Mouse (Mus musculus): ENCODE results near the gene Gm42715.

The Gm42715 gene

DNA sequence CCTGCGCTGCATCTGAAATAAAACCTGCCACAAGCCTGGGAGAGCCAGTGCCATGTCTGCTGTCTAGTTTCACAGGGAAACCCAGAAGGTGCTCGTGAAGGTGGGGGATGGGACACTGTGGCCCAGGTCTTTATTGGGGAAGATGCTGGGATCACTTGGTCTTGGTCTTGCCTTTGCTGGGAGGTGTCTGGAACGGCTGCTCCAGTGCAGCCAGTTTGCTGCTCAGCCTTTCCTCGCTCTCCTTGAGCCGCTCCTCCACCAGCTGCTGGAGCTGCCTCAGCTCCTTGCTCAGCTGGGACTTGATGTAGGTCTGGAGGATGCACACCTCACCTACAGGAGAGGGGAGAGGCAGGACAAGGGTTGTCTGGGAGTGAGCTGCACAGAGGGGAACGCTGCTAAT lies 63.9 kb downstream of the Gm42715 start:
- in situ Hi-C loops (cut with MboI; ENCODE audit: low sequenced_read_pairs) = no loop called here

DNA sequence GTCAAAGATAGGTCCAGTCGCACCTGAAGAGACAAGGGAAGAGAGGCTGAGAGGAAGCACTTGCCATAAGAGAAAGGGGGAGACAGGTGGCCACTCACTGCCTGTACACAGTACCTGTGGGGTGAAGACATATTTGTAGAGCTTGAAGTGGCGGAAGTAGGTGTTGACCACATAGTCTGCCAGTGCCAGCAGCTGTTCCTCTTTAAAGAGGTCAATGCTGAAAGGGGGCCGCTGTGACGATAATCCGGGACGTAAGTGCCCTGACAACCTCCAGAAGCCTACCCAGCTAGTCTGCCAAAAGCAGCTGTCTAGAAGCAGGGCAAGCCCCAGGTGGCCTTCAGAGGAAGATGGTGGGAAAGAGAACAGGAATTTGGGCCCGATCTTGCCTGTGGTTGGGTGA lies 65.6 kb downstream of the Gm42715 start:
- in situ Hi-C loops (cut with MboI; ENCODE audit: low sequenced_read_pairs) = no loop called here

GRCm38 (mm10) chr7:127586149-127586548 lies 66.8 kb downstream of the Gm42715 start:
- in situ Hi-C loops (cut with MboI; ENCODE audit: low sequenced_read_pairs) = no loop called here

DNA sequence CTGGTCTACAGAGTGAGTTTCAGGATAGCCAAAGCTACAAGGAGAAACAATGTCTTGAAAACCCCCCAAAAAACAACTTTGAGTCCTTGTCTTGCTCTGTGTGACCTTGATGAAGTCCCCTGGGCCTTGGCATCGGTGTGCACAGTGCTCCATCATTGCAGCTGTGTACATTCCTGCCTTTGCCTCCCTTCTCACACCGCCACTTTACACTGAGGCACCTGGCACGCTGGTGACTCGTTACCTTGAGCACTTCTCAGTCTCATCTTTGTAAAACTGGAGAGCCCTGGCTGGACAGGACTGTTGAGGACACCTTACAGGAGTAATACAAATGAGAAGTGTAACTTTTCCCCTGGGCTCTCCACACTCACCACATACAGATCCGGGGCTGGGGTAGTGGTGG lies 67.8 kb downstream of the Gm42715 start:
- in situ Hi-C loops (cut with MboI; ENCODE audit: low sequenced_read_pairs) = no loop called here

- in situ Hi-C loops (cut with MboI; ENCODE audit: low sequenced_read_pairs) = no loop called here
These were observed 68.9 kb downstream of the Gm42715 start, which contains the start of the genes Ccdc189 and Rnf40 for GRCm38 (mm10) chr7:127588011-127588871. Gene Ccdc189 (minus strand): TSS chr7:127588595. Gene Rnf40 (plus strand): TSS chr7:127588767.

DNA sequence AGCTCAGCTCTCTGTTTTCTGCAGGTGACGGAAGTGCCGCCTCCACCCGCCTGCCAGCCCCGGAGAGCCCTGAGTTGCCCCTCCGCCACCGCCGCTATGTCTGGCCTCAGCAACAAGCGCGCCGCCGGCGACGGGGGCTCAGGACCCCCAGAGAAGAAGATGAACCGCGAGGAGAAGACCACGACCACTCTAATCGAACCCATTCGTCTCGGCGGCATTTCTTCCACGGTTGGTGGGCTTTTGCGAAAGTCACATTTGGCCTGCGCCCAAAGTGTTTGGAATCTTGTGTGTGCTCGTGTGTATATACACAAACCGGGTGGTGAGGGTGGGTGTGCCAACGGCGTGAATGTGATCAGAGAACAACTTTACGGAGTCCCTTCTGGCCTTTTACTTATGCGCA lies 69.5 kb downstream of the Gm42715 start:
- in situ Hi-C loops (cut with MboI; ENCODE audit: low sequenced_read_pairs) = no loop called here

DNA sequence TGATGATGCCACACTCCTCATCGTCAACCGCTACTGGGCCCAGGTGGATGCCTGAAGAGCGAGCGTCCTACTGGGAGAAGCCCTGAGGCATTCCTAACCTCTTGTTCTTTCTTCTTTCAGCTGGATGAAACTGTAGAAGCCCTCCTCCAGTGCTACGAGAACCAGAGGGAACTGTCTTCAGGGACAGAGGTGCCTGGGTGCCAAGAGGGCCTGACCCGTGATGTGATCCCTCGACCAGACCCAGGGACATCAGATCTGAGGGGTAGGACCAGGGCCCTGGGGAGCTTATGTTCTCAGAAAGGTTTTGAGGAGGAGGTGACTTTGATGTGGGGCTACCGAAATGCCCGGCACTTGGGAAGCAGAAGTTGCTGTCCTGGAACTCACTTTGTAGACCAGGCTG lies 70.3 kb downstream of the Gm42715 start:
- in situ Hi-C loops (cut with MboI; ENCODE audit: low sequenced_read_pairs) = no loop called here

GRCm38 (mm10) chr7:127591108-127591507 lies 71.7 kb downstream of the Gm42715 start:
- in situ Hi-C loops (cut with MboI; ENCODE audit: low sequenced_read_pairs) = no loop called here

DNA sequence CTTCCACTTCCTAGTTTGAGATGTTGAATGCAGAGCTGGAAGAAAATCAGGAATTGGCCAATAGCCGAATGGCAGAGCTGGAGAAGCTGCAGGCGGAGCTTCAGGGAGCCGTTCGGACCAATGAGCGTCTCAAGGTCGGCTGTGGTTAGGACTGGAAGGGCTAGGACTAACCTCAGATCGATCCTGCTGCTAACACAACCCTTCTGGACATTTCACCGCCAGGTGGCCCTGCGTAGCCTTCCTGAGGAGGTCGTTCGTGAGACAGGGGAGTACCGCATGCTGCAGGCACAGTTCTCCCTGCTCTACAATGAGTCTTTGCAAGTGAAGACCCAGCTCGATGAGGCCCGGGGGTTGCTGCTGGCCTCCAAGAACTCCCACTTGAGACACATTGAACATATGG lies 73.2 kb downstream of the Gm42715 start:
- in situ Hi-C loops (cut with MboI; ENCODE audit: low sequenced_read_pairs) = no loop called here

DNA sequence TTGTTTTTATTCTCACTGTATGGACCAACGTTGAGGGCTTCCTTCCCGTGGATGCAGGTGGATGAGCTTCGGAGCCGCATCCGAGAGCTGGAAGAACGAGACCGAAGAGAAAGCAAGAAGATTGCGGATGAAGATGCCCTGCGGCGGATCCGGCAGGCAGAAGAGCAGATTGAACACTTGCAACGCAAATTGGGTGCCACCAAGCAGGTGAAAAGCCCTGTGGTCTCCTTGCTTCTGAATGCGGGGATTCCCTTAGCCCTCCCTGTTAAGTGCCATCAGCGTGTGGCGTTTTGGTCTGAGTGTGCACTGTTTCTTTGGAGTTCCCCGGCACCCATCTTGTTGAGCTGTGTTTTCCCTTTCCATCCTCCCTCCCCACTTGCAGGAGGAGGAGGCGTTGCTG lies 77.4 kb downstream of the Gm42715 start:
- in situ Hi-C loops (cut with MboI; ENCODE audit: low sequenced_read_pairs) = no loop called here

GRCm38 (mm10) chr7:127600612-127601011 lies 81.2 kb downstream of the Gm42715 start:
- in situ Hi-C loops (cut with MboI; ENCODE audit: low sequenced_read_pairs) = no loop called here

- in situ Hi-C loops (cut with MboI; ENCODE audit: low sequenced_read_pairs) = no loop called here
These were observed 82.4 kb downstream of the Gm42715 start for GRCm38 (mm10) chr7:127601735-127602134.

GRCm38 (mm10) chr7:127602903-127603302 lies 83.5 kb downstream of the Gm42715 start:
- in situ Hi-C loops (cut with MboI; ENCODE audit: low sequenced_read_pairs) = no loop called here

DNA sequence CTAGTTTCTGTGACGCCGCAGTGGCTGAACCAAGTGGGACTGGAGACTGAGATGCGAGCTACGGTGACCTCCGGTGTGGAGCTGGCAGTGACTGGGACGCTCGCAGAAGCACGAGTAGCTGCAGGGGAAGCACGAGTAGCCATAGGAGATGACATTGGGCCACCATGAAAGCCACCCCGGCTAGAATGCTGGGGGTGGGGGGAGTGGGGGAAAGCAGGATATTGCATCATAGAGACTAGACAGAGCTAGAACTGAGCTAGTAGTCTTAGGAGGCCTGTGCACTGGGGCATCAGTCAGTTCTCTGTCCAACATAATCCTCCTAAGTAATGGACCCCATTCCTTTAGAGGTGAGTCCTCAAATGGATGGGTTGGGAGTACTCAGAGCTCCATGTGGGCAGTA lies 84.9 kb downstream of the Gm42715 start:
- in situ Hi-C loops (cut with MboI; ENCODE audit: low sequenced_read_pairs) = no loop called here

DNA sequence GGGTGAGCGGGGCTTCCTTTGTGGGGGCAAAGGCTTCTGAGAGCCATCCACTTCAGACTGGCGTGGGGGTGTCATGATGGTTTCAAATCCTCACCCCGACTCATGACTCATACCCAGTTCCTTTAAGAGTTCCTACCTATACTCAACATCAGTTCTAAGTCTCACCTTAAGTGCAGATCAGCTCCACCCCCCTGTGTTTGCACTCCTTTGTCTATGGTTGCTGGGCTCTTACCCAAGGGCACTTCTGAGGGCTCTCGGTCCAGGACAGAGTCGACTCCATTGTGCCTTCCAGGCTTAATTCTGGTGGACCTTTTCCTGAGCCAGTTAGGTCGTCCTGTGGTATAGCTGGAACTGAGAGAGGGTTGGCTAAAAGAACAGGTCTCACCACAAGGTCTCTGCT lies 87.8 kb downstream of the Gm42715 start:
- in situ Hi-C loops (cut with MboI; ENCODE audit: low sequenced_read_pairs) = no loop called here

- in situ Hi-C loops (cut with MboI; ENCODE audit: low sequenced_read_pairs) = no loop called here
These were observed 91.6 kb downstream of the Gm42715 start for GRCm38 (mm10) chr7:127611011-127611410.

DNA sequence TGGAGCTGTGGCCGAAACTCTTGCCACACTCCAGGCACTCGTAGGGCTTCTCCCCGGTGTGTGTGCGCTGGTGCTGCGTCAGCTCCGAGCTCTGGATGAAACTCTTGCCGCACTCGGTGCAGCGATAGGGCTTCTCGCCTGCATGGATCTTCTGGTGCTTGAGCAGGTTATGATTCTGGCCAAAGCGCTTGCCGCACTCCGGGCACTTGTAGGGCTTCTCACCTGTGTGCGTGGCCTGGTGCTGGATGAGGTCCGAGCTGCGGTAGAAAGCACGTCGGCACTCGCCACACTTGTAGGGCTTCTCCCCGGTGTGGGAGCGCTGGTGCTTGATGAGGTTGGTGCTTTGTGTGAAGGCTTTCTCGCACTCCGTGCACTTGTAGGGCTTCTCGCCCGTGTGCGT lies 92.2 kb downstream of the Gm42715 start:
- in situ Hi-C loops (cut with MboI; ENCODE audit: low sequenced_read_pairs) = no loop called here

- in situ Hi-C loops (cut with MboI; ENCODE audit: low sequenced_read_pairs) = no loop called here
These were observed 94.1 kb downstream of the Gm42715 start for GRCm38 (mm10) chr7:127613501-127613900.

- in situ Hi-C loops (cut with MboI; ENCODE audit: low sequenced_read_pairs) = no loop called here
These were observed 94.7 kb downstream of the Gm42715 start for GRCm38 (mm10) chr7:127614091-127614490.

GRCm38 (mm10) chr7:127614511-127614890 lies 95.1 kb downstream of the Gm42715 start:
- in situ Hi-C loops (cut with MboI; ENCODE audit: low sequenced_read_pairs) = no loop called here

DNA sequence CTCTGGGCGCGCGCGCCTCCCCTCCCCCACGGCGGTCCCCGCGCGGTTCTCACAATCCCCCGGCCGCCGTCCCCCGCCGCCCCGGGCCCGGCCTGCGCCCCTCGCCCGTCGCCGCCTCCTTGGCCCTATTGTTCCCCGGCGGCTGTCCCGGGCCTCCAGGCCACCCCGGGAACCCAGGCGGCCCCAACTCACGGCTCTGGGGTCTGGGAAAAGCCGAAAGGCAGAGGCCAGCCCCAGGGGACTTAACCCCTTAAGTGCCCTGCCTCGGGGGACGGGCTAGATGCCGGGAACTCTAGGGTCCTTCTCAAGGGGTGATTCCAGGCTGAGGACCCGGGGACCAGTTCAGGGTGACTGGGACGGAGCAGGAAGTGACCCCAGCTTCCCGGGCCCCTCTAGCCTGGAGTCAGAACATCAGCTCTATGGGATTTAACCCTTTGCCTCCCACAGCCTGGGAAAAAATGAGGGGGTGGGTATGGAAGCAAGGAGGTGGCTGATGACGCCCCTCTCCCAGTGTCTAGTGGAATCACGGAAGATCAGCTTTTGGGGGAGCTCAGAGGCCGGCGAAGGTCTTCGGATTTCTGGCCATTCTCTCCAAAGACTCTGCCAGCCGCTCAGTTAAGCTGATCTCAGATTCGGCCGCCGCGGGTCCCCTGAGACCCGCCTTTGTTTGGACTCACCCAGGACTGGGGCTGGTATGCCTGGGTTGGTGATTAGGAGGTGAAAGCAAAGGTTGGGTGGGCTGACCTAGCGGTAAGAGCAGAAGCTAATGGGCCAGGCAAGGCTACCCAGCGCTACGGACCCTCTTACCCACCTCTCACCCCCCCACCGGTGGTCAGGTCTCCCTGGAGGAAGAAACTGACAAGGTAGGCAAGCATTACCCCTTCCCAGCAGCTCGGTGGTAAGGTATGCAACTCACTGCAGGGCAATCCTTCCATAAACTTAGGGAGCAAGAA lies 95.8 kb downstream of the Gm42715 start, which contains the start of gene Zfp629:
Gene Zfp629 (minus strand): TSS at position 907 of the 953 bp plus-strand sequence.
- in situ Hi-C loops (cut with MboI; ENCODE audit: low sequenced_read_pairs) = no loop called here

- in situ Hi-C loops (cut with MboI; ENCODE audit: low sequenced_read_pairs) = no loop called here
These were observed 97.0 kb downstream of the Gm42715 start for GRCm38 (mm10) chr7:127616336-127616735.

Measured in CH12F3 (cell line).